Mouse (Mus musculus) heart, adult 2 months (tissue): ENCODE data around the gene Mertk.

Experiments used
- CTCF ChIP-seq: fragments of 200-600 bp; IDR thresholded peaks from 2 replicates; pipeline ENCODE4 v1.8.1; 2022; ENCODE audit warnings: antibody characterized with exemption, mild to moderate bottlenecking, moderate library complexity
- EP300 ChIP-seq: fragments of 200-500 bp; IDR thresholded peaks from 2 replicates; pipeline ENCODE4 v1.6.1; 2011; ENCODE audit warnings: low read depth, low read length, control low read depth; ENCODE audit not compliant: insufficient read depth
- POLR2A ChIP-seq: fragments of 200-500 bp; IDR thresholded peaks from 2 replicates; pipeline ENCODE4 v1.6.1; 2011; ENCODE audit warnings: mild to moderate bottlenecking, low read depth, low read length, control low read depth; ENCODE audit not compliant: insufficient read depth

DNA sequence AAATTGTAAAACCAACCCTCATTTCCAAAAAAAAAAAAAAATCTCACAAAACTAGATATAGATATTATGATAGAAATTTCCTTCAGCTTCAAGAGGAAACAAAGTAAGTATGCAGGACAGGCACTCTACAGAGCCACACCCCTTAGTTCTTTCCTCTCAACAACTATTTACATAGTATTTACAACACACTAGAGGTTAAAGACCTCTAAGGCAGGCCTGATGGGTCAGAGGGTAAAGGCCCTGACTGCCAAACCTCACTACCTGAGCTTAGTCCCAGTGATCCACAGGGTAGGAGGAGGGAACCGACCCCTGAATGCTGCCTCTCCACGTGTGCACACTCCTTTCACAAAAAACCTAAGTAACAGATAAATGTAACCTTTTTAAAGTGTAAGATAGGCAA is 114.0 kb downstream of the Mertk start:
- TF ChIP-seq EP300, result no peak
- TF ChIP-seq POLR2A, result no peak
- TF ChIP-seq CTCF, result no peak
